Mouse (Mus musculus): Measurements from ENCODE around the gene Suv39h2.

Suv39h2 gene

DNA sequence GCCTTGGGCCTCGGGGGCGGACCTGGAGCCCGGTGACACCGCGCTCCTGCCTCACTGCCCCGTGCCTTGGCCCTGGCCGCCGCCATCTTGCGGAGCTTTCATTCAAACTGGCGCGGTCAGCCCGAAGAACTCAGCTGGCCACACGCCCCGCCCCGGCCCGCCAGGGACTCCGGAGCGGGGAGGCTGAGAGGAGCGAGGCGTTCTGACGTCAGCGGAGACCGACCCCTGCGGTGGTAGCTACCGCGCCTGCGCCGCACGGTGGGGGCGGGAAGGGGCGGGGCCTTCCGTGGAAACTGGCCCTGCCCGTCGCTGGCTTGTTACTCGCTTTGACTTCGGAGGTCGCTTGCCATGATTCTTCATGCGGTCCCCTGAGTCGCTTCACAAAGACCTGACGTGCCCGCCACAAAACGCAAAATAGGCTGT lies at the start of gene Suv39h2:
Gene Suv39h2, minus strand, starts transcription at position 171 of the 423 bp plus-strand sequence.
- peak; percentile 95 for DNase-seq

DNA sequence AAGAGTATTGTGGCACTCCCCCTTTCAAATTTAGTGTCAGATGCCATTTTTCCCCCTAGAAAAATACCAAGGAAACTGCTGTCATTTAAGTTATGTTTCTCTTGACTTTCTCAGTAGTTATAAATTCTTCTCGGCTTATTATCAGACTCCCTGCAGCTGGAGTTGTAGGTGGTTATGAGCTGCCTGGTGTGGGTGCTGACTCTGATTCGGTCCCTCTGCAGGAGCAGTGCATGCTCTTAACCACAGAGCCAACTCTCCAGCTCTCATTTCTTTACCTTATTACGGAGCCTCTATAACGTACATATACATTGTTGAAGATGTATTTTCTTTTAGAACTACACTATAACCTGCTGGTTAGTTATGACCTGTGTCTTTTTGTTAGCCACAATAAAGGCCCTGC lies 47.7 kb upstream of the Suv39h2 start:
- DNase-seq: no peak

DNA sequence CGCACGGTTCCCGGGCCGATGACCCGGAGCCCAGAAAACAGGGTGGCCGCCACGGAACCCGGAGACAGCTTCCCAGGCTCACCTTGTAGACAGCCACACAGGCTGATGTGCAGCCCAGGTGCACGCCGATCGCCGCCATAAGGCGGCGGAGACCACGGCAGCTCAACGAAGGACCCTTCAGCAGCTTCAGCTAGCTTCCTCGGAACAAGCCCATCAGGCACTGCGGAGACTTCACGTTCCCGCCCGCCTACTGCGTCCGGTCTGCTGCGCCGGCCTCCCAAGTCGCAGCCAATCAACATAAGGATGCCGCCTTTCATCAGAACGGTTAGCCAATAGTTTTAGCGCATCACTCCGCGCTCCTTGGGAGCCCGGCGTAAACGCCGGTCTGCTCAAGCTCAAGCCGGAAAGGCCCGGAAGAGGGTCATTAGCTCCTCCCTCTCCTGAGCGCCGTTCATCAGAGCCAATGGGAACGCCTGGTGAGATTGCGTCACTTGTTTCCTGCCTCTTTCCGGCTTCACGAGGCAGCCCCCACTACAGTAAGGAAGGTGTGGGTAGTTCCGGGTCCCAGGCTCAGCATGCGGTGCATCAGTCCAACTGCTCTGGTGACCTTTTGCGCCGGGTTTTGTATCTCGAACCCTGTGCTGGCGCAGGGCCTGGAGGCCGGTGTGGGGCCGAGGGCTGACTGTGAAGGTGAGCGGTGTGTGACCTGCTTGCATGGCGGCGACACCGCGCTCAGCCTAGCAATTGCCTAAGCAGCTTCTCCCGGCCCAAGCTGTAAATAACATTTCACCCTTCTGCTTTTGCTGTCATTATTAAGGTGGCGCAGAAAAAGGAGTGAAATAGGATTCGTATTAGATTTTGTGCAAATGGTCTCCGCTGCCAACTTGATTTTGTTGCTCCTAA lies 38.0 kb upstream of the Suv39h2 start, which contains the start of the genes Gm45902, Hspa14 and Cdnf:
Gene Gm45902, minus strand, starts transcription at position 239 of the 903 bp plus-strand sequence.
Gene Hspa14, minus strand, starts transcription at position 263 of the 903 bp plus-strand sequence.
Gene Cdnf, plus strand, starts transcription at position 479 of the 903 bp plus-strand sequence.
- DNase-seq: peak; percentile 99

DNA sequence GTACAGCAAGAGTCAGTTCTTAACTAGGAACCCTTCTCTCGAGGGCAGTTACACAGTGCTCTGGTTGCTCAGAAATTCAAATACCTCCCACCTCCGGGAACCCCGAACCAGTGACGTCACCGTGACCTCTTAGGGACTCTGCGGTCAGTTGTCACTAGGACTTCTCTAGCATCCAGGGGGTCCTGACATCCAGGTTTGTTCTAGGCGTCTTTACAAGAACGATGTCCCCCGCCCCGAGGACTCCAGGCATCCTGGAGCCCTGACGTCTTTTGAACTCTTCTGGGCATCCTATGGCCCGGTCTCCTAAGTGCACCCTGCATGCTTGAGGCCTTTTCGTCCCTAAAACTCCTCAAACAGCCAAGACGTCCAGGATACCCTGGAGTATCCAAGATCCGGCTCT lies 37.2 kb upstream of the Suv39h2 start:
- peak; percentile 72 for DNase-seq

DNA sequence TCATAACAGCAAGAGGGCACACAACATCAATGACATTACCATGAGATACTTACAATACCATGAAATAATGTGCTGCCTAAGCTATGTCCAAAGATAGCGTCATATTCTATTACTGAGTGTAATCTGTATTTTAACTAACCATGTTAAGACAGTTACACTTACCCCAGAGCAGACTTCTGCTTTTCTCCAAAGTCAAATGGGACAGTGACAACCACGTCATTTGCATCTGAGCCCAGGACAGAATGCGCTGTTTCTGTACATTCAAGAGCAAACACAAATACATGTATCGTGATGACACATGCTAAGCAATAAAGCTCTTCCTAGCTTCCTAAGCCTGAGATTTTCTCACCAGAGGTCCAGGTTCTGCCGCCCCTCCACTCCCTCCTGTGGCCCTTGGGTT lies 26.1 kb upstream of the Suv39h2 start:
- no peak for DNase-seq

DNA sequence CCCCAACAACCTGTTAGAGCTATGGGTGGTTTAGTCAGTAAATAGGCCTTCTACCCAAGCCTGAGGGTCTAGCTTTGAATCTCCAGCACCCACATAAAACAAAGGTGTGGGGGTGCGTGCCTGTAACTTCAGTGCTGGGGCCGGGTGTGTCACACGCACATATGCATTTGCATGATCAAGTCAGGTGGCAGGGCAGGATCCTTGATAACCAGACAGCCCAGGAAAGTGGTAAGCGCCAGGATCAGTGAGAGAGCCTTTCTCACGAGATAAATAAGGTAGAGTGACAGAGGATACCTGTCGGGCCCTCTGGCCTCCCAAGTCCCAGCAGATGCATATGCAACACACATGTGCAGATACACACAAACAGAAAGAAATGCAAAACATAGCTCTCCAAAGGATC lies 24.7 kb upstream of the Suv39h2 start:
- DNase-seq: no peak

DNA sequence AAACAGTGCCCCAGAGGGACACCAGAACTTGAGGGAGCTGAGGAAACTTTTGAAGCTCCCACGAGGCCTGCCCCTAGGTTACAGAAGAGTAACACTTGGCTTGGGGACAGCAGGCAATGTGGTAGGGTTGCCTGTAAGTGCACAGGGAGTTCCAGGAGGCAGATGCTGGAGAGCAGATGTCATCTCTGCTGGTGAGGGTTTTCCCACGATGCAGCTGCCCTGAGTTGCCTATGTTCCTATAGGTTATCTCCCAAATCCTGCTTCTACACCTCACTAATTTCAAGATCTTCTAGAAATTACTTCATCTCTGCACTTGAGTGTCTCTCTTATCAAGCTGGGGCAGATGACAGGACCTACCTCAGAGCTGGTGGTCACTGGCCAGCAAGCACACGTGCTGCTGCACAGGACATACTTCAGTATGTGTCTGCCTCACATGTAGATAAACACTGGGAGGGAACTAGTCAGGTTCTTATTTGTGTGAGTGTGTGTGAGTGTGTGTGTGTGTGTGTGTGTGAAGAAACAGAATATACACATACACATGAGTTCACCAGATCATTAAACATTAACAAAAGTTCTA lies 19.1 kb upstream of the Suv39h2 start:
- DNase-seq: no peak

DNA sequence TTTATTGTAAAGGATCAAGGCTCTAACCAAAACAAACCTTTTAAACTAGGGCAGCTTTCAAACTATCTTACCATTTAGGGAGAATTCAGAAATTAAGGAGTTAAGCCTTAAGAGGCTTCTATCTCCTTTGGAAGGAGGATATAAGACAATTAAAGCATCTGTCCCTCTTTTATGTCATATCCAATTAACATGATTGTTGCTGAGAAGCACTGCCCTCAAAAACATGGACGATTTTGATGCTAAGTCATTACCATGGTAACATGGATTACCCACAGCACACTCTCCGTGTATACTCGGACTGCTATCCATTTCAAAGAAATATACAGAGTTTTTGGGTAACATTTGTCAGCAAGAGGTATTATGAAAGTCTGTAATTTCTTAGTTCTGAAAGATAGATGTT lies 15.0 kb upstream of the Suv39h2 start:
- no peak for DNase-seq

DNA sequence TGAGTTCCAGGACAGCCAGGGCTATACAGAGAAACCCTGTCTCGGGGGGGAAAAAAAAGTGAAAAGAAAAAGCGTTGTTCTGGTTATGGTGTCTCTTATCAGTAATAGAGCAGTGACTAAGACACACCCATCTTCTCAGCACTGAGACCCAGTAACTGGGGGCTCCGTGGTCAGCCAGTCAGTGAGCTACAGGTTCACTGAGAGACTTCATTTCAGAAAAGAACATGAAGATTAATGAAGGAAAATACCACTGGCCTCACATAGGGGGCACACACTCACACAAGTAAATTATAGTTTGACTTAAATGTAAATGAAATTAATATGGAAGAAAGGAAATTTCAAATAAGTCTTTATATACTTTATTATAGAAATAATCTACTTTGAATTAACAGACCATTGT lies 5.4 kb upstream of the Suv39h2 start:
- DNase-seq: no peak

DNA sequence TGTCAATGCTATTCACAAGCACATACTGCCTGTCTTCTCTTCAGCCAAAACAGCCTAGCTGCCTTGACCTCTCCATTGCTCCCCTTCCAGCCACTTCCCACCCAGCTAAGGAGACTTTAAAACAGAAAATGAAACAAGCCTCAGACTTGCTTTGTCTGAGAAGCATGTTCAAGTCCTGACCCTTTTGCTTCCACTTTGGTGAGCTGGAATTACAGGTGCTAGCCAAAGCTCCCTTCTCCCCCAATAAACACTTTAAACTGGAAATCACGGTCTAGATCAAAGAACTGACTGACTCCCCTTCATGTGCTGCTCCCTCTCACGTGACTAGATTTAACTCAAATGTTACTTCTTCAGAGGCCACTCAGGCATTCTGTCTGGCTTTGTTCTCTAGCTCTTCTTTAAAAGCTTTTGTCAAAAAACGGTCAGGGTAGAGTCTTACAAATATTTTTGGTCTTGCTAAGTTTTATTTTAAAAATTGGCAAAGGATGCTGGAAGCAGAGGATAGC lies 968 bp upstream of the Suv39h2 start:
- no peak for DNase-seq

DNA sequence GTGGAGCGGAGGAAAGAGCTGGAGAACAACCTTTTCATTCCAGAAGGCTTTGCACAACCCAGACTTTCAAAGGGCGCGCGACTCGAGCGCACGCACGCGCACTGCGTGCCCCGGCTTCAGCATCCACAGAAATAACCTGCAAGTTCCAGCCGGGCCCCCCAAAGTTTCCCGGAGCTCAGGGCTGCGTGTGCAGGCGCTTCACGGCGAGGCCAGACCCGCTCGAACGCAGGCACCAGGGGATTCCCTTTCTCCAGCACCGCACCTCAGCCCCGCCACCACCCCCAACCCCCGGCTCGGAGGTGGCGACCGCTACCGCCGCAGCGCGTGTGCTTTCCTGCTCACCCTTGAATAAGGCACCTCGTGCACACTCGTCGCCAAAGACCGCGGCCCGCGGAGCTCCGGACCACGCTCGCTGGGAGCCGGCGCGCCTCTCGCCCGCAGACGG lies 448 bp downstream of the Suv39h2 start:
- DNase-seq: peak; percentile 77

DNA sequence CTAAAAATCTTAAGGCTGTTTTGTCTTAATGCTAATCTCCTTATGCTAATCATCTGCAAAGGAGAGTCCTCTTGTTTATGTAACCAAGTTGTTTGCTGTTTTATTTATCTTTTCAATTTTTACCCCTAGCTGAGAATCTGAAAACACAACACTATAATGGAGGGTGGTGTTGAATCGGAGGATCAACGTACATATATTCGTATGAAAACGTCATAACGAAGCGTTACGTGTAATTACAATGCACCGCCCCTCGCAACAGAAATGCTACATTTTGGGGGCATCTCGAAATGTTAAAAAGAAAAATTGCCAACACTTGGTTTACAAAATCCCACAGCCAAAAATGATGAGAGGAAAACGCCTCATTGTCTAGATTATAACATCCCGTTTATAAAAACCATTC lies 940 bp downstream of the Suv39h2 start:
- DNase-seq: no peak

DNA sequence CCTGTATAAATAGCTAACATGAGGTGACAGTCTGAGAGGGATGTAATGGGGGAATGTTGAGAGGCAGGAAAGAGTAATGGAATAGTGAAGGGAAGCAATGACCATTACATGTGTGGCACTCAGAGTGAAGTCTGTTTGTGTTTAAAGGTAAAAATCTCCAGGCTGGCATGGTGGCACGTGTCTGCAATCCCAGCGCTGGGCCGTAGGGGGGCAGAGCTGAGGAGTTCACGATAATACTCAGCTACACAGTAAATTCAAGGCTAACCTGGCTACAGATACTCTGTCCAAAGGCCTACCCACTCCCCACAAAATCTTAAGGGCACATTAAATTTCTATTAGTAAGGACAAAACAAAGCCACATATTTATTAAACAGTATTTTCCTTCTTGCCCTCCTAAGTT lies 18.2 kb downstream of the Suv39h2 start:
- no peak for DNase-seq

DNA sequence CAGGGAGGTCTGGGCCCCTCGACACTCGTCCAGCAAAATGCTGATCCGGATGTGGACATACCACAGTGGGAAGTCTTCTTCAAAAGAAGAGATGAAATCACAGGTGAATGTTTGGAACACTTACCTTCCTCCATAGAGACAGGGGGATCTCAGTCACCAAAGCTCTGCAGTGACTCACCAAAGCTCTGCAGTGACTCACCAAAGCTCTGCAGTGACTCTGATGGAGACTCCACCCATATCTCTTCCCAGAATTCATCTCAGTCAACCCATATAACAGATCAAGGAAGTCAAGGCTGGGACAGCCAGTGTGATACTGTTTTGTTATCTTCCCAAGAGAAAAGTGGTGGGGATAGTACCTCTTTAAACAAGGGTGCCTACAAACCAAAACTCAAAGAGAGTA lies 21.7 kb downstream of the Suv39h2 start:
- DNase-seq: no peak

DNA sequence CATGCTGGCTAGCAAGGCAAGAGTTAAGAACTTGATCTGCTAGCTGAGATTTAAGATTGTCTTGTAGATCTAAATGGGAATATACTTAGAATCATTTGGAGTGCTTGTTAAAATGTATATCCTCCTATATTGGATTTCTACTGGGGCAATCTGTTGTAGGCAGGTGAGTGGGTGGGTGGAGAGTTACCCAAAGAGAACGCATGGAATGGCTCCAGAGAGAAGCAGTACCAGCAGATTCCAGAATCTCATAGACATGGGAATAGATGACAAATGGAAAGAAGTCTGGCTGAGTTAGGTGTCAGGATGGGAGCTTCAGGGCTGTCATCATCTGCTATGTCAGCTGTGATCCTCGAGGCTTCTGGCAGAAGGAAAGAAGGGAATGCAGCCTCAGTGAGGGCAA lies 25.4 kb downstream of the Suv39h2 start:
- no peak for DNase-seq

DNA sequence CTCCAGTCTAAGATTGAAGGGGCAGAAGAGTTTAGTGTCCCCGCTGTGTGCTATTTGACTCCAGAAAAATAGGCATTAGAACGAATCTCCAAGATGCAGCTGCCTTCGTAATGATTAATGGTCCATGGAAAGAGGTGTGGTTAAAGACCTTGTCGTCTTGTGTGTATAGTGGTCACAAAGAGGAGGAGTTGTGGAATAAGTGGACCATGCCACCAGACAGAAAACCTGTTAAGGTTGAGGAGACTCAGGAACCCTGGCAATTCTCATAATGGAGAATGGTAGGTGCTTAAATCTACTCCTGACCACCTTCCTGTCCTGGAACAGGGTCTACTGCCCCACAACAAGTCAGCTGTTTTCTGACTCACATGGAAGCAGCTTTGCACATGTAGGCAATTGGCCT lies 28.8 kb downstream of the Suv39h2 start:
- no peak for DNase-seq

DNA sequence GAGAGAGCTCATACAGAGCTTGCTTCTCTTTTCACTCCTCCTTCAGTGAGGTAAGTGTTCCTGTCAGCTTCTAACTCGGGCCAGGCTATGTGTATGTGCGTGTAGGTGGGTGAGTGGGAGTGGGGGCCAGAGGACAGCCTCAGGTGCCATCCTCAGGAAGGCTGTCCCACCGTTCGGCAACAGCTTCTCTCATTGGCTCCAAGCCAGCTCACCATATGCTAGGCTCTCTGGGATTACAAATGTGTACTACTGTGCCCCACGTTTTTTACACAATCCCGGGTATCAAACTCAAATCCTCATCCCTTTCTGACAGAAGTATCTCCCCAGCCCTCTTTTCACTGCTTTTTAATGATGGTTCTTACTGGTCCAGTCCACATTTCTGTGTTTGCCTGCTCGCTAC lies 30.6 kb downstream of the Suv39h2 start:
- no peak for DNase-seq

DNA sequence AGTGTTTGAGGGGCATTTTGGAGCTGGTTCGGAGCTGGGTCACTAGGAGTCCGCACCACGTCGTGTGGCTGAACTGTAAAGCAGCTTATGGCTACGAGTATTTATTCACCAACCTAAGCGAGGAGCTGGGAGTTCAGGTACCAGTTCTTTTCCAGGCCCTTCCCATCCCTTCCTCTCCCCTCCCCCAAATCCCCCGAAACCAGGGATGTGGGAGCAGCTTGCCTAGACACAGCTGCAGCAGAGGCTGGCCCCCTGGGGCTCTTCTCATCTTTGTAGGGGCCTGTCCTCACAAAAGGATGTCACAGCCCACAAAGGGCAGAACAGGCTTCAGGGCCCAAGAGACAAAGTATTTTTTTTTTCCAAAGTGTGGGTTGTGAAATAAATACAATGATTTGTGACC lies 36.9 kb downstream of the Suv39h2 start:
- no peak for DNase-seq

DNA sequence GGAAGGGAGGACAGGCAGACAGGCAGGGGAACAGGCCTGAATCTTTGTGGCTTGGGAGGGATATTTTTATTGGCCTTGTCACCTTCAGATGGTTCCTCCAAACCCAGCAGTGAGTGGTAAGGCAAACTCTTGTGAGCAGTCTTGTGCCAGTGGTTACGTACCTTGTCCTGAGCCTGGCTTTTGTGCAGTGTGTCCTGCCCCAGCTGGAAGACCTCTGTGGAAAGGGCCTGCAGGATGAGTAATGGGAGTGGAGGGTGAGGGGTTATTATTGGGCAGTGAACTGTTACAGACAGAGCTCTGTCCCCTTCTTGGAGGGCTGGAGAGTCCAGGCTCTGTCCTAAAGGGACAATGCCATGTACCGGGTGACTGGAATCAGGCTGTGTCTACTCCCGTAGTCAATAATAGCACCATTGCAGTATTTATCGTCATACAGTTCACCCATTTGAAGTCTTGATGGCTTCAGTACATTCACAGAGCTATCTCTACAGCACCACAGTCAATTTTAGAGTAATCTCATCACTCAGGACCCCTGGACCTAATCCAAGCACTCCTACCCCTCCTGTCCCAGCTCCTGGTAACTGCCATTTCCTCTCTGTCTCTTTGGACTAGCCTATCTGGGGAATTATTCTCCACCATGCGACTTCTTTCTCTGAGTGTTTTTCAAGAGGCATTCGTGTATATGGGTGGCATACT lies 39.3 kb downstream of the Suv39h2 start:
- no peak for DNase-seq

DNA sequence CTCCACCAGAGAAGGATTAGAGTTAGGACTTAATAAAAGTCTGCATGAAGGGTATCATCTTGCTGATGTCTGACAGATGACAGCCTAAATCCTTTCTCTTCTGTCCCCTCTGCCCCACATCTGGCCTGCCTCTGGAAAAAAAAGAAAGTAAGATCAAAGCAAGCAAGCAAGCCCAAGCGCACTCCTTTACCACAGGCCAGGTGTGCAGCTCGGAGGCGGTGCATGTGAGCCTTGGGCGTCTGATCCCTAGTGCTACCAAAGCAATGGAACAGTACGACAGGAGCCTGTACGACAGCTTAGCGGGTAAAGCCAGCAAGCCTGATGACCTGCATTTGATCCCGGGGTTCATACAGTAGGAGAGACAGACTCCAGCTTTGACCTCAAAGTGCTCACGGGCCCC lies 43.9 kb downstream of the Suv39h2 start:
- no peak for DNase-seq

DNA sequence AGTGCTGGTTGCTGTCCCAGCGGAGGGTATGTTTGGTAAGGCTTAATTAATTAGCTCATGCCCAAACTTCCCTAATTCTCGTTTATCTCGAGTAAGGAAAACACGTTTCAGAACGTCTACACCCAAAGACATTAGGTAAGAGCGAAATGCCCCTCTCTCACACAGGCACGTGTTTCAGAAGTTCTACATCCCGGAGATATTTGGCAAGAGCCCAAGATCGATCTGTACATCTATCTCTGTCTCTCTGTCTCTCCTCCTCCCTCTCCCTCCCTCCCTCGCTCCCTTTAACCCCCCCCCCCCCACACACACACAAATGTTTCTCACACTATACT lies 50.3 kb downstream of the Suv39h2 start:
- DNase-seq: peak; percentile 13

DNA sequence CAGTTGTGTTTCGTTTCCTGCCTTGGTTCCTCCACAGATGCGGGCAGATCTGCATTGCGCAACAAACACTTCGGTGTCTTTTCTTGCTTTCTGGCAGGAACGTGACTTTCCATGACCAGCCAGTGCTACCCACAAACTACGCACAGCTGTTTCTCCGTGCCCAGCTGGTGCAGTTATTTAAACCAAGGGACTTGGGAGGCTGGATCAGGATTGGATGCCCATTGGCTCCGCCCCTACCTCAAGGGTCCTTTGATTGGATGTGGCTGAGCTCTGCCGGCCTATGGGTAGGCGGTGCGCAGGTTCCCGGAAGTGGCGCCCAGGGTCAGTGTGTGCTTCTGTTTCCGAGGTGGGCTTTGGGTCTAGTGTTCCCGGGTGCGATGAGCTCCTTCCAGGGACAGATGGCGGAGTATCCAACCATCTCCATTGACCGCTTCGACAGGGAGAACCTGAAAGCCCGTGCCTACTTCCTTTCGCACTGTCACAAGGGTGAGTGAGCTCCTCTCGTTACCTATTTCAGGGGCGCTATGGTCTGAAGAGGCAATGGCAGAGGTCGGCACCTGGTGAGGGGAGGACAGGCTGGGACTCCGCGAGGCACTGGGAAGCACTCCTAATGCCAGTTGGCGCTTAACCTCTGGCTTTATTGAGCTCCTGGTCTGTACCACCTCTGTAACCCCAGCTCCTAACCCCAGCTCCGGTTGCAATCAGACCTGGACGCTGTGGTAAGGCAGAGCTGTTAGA lies 50.8 kb downstream of the Suv39h2 start, which contains the start of gene Dclre1c:
Gene Dclre1c, plus strand, starts transcription at position 291 of the 738 bp plus-strand sequence.
- DNase-seq: peak; percentile 84

DNA sequence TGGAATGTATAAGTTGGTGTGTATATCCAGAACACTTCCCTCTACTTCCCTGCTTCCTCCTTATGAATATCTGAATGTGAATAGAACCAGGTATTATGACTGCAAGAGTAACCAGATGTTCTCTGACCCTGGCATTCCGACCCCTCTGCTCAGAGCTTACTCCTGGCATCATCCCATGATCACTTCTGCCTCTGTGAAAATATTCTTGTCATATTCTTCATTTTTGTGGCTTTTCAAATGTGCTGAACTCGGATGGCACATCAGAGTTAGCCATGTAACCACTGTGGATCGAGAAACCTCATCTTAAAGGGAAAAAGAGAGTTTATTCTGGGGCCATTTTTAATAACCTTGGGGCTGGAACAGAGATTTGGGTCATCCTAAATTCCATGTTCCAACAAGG lies 52.3 kb downstream of the Suv39h2 start, which contains the start of gene Meig1:
Gene Meig1, minus strand, starts transcription at position 101 of the 400 bp plus-strand sequence.
- DNase-seq: no peak
